Mouse (Mus musculus): ENCODE measurements at regions not wholly inside any gene's neighbourhood (a gene's known extent, or its start where the extent isn't known, plus 50 kb on each side); places are given as distances from the start of the nearest gene placed in this dataset.

GRCm38 (mm10) chr5:53413677-53414076 is 52.3 kb upstream of the Rbpj start:
- no peak overlapping the region for H3K27ac ChIP-seq (ENCODE audit: low read length)
- ATAC-seq (ENCODE audit: low read depth), result no peak
- H3K4me2 ChIP-seq (ENCODE audit: low read depth, low read length), result no peak overlapping the region
- no peak overlapping the region for H3K9ac ChIP-seq (ENCODE audit: low read length)
- H3K27me3 ChIP-seq (ENCODE audit: control insufficient read depth, insufficient read depth, low read depth, low read length), result no peaks in the 10 kb centered on the region
- H3K4me1 ChIP-seq (replicated peaks; ENCODE audit: control insufficient read depth, insufficient read depth, low read length), result no peaks in the 10 kb centered on the region
- H3K9me3 ChIP-seq (ENCODE audit: control insufficient read depth, low read length), result no peaks in the 10 kb centered on the region
- no peaks in the 10 kb centered on the region for H3K36me3 ChIP-seq (ENCODE audit: control insufficient read depth, insufficient read depth, low read length)
- 77% methylated on average over 3 of the region's 3 CpGs for WGBS
- no peak overlapping the region for H3K4me3 ChIP-seq (ENCODE audit: low read length)

- H3K27me3 ChIP-seq (ENCODE audit: control insufficient read depth, insufficient read depth, low read depth, low read length), result no peaks in the 10 kb centered on the region
- no peak for ATAC-seq (ENCODE audit: low read depth)
- H3K27ac ChIP-seq (ENCODE audit: low read length), result no peak overlapping the region
These were observed 50.5 kb upstream of the Rbpj start for GRCm38 (mm10) chr5:53415472-53415871.

More at GRCm38 (mm10) chr5:53415472-53415871, 50.5 kb upstream of the Rbpj start:
- Histone ChIP-seq H3K4me2 (ENCODE audit: low read depth, low read length) (no peak overlapping the region), H3K9me3 (ENCODE audit: control insufficient read depth, low read length) (no peaks in the 10 kb centered on the region), H3K4me3 (ENCODE audit: low read length) (no peak overlapping the region), H3K9ac (ENCODE audit: low read length) (no peak overlapping the region), H3K4me1 (replicated peaks; ENCODE audit: control insufficient read depth, insufficient read depth, low read length) (no peaks in the 10 kb centered on the region), H3K36me3 (ENCODE audit: control insufficient read depth, insufficient read depth, low read length) (no peaks in the 10 kb centered on the region)
- 78% methylated on average over 2 of the region's 2 CpGs for WGBS

Data from lung, embryonic 16.5 days (tissue).